Mouse (Mus musculus) liver, embryonic 14.5 days (tissue): ENCODE measurements around the gene Rps6ka2.
"Not testable (repeated sequence)": the region's sequence is repeated elsewhere in the genome, so short reads cannot be mapped to it uniquely, and the experiment has no call there.

Source experiments
- CTCF ChIP-seq: IDR thresholded peaks from 2 replicates; pipeline ENCODE4 v1.5.1; 2016; ENCODE audit warnings: antibody characterized with exemption, low read depth, control low read depth
- EP300 ChIP-seq: IDR thresholded peaks from 2 replicates; pipeline ENCODE4 v1.6.1; 2016; ENCODE audit warnings: antibody characterized with exemption, low read depth

- not testable (repeated sequence) for TF ChIP-seq CTCF, EP300
Measured at GRCm38 (mm10) chr17:7122554-7122953, 47.4 kb upstream of the Rps6ka2 start.
